In genomic region chr16:78156138-78156875, GRCm38 (mm10) we compare ENCODE assay signal across 8 mouse cellular contexts.
DNase-seq lines count a peak whose midpoint lies in the region; ATAC-seq and TF ChIP-seq lines count a peak whose summit lies in the region.

No protein-coding gene starts in this region.

- no peaks in the 10 kb centered on the region for H3K36me3 ChIP-seq in heart, embryonic 12.5 days
- no peaks in the 10 kb centered on the region for H3K36me3 ChIP-seq in kidney, embryonic 15.5 days
- H3K36me3 ChIP-seq in lung, postnatal 0 days (ENCODE audit: insufficient read depth, low read length): no peaks in the 10 kb centered on the region

- no peaks in the 10 kb centered on the region for H3K27me3 ChIP-seq in heart, embryonic 12.5 days (replicated peaks)
- no peaks in the 10 kb centered on the region for H3K27me3 ChIP-seq in kidney, embryonic 15.5 days
- H3K27me3 ChIP-seq in lung, postnatal 0 days (replicated peaks; ENCODE audit: insufficient read depth, low read length): no peaks in the 10 kb centered on the region

- 0 out of 2 replicates have a peak, but pooled peaks have one; percentile 15 for TF ChIP-seq EP300 in lung, postnatal 0 days (IDR thresholded peaks at IDR 0.05)

- H3K4me3 ChIP-seq in heart, embryonic 12.5 days: no peak overlapping the region
- no peak overlapping the region for H3K4me3 ChIP-seq in kidney, embryonic 15.5 days (replicated peaks)
- H3K4me3 ChIP-seq in lung, postnatal 0 days (ENCODE audit: low read depth, low read length): no peak overlapping the region

- no peaks in the 10 kb centered on the region for H3K4me1 ChIP-seq in heart, embryonic 12.5 days (replicated peaks)
- peaks cover 3% of the 10 kb centered on the region; the same call in 1 of the 2 replicates for H3K4me1 ChIP-seq in kidney, embryonic 15.5 days
- no peaks in the 10 kb centered on the region for H3K4me1 ChIP-seq in lung, postnatal 0 days (ENCODE audit: insufficient read depth, low read depth, low read length)

- no peaks in the 10 kb centered on the region for H3K9me3 ChIP-seq in heart, embryonic 12.5 days (replicated peaks)
- no peaks in the 10 kb centered on the region for H3K9me3 ChIP-seq in kidney, embryonic 15.5 days (replicated peaks)
- H3K9me3 ChIP-seq in lung, postnatal 0 days (ENCODE audit: low read length): no peaks in the 10 kb centered on the region

- 49% methylated on average over 7 of the region's 7 CpGs for WGBS in heart, embryonic 12.5 days
- WGBS in kidney, embryonic 15.5 days: 39% methylated on average over 7 of the region's 7 CpGs
- 35% methylated on average over 7 of the region's 7 CpGs for WGBS in lung, postnatal 0 days

- DNase-seq in heart, adult 18-20 months: peak; percentile 20 to 49
- DNase-seq in cerebellum, adult 9-10 months: peak; percentile 71
- DNase-seq in frontal cortex, adult 2 months (ENCODE audit: extremely low spot score in 1 of 2, low spot score in 1 of 2): peak; percentile 33 to 83
- DNase-seq in lung, postnatal 0 days (ENCODE audit: low spot score): peak; percentile 77
- peak; percentile 30 for DNase-seq in right cerebral cortex, postnatal 14 days

- no peak overlapping the region for H3K9ac ChIP-seq in heart, embryonic 12.5 days
- H3K9ac ChIP-seq in kidney, embryonic 15.5 days: no peak overlapping the region
- no peak overlapping the region for H3K9ac ChIP-seq in lung, postnatal 0 days (replicated peaks; ENCODE audit: low read depth)

- no peak overlapping the region for H3K27ac ChIP-seq in heart, embryonic 12.5 days (ENCODE audit: poor library complexity, severe bottlenecking)
- H3K27ac ChIP-seq in kidney, embryonic 15.5 days: no peak overlapping the region
- no peak overlapping the region for H3K27ac ChIP-seq in lung, postnatal 0 days (ENCODE audit: low read length)

- peak; percentile 74 for TF ChIP-seq CTCF in lung, postnatal 0 days (IDR thresholded peaks at IDR 0.05)

- ATAC-seq in heart, embryonic 12.5 days (ENCODE audit: insufficient number of reproducible peaks, low FRiP score): no peak
- ATAC-seq in kidney, embryonic 15.5 days (replicated peaks; ENCODE audit: low FRiP score): peak; percentile 82; the same call in 1 of the 2 replicates
- peak; percentile 68; the same call in 1 of the 2 replicates for ATAC-seq in lung, postnatal 0 days
- ATAC-seq in megakaryocyte progenitor cell, adult 5-6 weeks (replicated peaks; ENCODE audit: poor library complexity): no peak

- H3K4me2 ChIP-seq in heart, embryonic 12.5 days: no peak overlapping the region
- no peak overlapping the region for H3K4me2 ChIP-seq in kidney, embryonic 15.5 days
- H3K4me2 ChIP-seq in lung, postnatal 0 days (replicated peaks; ENCODE audit: low read depth, low read length): no peak overlapping the region

Comparison
In these comparisons a context has a peak if more than half of its experiments do, and no peak if none do; other contexts are left out.
1. ATAC-seq: peak in kidney, embryonic 15.5 days (single experiment) and lung, postnatal 0 days (single experiment); none in heart, embryonic 12.5 days (single experiment) and megakaryocyte progenitor cell, adult 5-6 weeks (single experiment).
2. Peak in every context shown above with its lines, with median percentiles within 50 percentile points of each other: DNase-seq.